Mouse (Mus musculus) spleen, adult 12 weeks (tissue): ENCODE results near the gene Pcp2.
"Not testable (repeated sequence)": the region's sequence is repeated elsewhere in the genome, so short reads cannot be mapped to it uniquely, and the experiment has no call there.

ENCODE experiments used
- DNase-seq: peaks from one replicate; pipeline ENCODE4 v3.0.0; 2022; ENCODE audit warnings: low spot score

The Pcp2 gene

DNA sequence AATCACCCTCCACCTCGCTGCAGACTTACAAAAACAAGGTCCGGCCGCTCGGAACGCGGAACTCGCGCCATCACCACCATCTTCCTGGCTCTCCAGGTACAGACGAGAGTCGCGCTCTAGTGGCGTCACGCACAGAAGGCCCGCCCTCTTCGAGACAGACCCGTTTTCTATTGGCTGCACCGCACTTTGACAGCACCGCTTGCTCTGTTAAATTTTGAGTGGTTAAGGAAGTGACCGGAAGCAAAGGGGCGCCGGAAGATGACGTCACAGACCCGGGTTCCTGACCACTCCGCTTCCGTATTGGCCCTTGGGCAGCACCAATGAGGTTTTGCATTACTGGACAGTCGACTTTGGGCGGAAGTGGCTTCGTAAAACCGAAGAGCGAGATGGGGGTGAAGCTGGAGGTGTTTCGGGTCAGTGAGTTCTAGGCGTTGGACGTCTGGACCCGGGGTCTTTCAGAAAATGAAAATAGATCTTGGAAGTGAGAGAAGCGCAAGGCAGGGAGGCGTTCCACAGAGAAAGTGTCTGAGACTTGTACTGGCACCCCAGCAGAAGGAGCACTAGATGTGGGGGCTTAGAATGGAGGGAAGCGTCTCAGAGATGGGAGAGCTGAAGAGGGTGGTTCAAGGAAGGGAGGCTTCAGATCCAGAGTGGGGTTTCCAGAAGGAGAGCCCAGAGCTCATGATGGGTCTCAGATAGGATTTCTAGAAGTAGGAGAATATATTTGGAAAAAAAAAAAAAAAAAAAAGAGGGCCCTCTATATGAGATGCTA lies 4.0 kb downstream of the Pcp2 start, which contains the start of the genes Xab2 and Pet100:
Gene Xab2 (minus strand): TSS at position 118 of the 772 bp plus-strand sequence.
Gene Pet100 (plus strand): TSS at position 350 of the 772 bp plus-strand sequence.
- peak; percentile 99 for DNase-seq

DNA sequence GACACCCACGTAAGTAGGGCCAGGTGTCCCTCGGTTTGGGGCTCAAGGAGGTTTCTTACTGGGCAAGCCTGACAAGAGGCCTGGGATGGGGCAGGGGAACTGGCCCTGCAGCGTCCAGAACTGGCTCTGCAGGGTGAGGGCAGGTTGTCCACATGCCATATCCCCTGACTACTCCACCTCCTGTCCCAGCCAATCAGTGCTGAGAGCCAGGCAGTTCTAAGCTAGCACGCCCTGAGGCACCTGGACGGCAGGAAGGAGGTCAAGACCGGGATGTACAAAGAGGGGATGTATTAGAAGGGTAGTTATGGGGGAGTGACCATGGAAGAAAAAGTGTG lies 15.6 kb downstream of the Pcp2 start:
- no peak for DNase-seq

DNA sequence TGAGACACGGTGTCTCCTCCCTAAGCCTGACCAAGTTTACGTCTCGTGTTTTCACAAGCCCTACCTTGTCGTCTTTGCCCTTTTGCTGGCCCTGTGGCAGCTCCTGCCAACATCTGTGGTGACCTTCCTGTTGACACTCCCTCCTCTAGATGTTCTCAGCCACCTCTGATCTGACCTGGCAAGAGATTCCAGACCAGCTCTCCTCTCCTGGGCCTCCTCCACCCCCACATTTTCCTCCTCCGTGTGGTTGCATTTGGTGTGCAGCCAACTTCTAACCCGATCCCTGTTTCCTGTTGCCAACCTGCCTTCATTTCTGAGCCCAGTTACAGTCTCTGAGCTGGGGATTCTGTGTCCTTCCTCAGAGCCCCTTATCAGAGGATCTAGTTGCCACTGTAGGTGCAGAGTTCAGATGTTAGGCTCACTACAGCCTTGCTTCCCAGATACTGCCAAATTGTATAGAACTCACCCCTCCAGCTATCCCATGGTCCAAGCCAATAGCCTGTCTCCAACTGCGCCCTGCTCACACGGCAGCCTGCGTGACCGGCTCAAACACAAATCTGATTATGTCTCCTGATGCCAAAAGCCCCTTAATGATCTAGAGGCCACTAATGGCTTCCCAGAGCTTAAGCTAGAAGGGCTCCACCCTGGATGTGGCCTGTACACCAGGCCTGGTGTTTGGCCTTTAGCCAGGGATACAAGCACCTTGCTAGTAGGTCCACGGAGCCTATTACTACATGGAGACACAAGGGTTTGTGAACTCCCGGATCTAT lies 16.1 kb downstream of the Pcp2 start:
- no peak for DNase-seq

DNA sequence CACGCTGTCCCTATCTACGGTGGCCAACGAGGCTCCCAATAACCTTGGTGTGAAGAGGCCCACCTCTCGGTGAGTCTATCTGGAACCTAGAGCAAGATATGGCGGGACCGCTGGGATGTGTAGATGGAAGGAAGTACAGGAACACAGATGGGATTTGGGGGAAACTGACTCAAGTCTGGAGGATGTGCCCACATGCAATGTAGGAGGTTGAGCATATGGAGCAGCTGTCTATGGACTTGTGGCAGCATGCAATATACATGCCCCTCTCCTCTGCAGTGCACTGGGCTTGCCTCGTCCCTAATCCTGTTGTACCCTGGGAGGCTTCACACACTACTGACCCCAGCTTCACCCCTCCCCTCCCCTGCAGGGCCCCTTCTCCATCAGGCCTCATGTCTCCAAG lies 17.5 kb downstream of the Pcp2 start:
- DNase-seq = no peak

DNA sequence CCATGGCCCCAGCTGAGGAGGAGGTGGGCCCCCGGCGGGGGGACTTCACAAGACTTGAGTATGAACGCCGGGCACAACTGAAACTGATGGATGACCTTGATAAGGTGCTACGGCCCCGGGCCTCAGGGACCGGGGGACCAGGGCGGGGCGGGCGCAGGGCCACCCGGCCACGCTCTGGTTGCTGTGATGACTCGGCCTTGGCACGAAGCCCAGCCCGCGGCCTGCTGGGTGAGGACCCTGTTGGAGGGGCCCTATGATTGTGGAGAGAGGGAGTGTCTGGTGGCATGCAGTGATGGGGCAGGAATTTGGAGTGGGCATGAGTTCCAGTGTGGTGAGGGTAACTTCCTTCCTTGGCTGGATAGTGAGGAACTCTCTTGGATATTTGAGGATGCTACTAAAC lies 18.8 kb downstream of the Pcp2 start:
- no peak for DNase-seq

DNA sequence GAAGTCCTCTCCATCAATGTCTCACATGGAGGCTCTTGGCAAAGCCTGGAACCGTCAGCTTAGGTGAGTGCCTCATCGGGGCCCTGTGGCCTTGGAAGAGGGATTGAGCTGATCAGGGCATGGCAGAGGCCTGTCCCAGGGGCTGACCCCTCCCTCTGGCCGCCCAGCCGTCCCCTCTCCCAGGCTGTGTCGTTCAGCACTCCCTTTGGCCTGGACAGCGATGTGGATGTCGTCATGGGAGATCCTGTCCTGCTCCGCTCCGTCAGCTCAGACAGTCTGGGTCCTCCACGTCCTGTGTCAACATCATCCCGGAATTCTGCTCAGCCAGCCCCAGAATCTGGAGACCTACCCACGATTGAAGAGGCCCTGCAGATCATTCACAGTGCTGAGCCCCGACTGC lies 21.9 kb downstream of the Pcp2 start:
- no peak for DNase-seq

DNA sequence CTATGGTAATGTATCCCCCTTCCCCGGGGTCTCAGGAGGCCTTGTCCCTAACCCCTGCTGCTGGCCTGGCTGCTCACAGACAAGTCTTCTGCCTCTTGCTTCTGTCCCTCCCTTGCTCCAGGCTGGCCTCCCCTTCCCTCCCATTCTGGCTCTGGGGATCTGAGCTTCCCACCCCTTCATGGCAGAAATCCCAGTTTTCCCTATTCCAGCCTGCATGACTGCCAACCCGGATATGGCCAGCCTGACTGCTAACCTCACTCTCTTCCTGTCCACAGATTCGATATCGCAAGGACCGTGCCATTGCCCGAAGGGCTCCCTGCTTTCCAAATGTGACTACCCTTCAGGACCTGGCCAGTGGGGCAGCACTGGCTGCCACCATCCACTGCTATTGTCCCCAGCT lies 24.9 kb downstream of the Pcp2 start:
- no peak for DNase-seq

DNA sequence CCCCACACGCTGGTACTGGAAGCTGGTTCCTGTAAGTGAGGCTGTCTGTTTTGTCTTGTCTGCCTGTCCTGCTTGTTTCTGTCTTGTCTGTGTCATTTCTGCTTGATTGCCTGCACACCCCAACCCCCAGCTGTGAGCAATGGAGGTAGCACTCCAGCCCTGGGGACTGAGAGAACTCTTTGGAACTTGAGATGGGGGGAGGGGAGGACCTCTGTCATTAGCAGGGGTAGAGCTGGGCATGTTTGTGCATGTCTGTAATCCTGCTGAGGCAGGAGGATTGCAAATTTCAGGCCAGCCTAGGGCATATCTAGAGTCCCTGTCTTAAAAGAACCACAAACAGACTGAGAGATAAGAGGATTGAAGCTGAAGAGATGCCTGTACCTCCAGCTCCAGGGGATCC lies 26.1 kb downstream of the Pcp2 start:
- DNase-seq = no peak

DNA sequence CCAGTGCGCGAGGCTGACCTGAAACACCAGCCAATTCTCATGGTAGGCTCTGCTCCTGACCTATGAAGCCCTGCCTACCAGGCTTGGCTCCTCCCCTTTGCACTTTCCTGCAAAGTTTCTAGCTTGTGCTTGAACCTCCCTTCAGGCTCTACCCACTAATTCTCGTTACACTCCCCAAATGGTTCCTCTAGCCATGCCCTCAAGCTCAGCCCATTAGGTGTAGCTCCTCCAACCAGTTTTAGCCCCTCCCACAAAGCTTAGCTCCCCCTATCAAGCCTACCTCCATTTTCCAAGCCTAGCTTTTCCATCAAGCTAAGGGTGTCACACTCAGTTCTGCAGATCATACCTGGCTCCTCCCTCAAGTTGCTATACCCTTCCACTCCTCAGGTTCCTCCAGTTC lies 27.3 kb downstream of the Pcp2 start:
- no peak for DNase-seq

DNA sequence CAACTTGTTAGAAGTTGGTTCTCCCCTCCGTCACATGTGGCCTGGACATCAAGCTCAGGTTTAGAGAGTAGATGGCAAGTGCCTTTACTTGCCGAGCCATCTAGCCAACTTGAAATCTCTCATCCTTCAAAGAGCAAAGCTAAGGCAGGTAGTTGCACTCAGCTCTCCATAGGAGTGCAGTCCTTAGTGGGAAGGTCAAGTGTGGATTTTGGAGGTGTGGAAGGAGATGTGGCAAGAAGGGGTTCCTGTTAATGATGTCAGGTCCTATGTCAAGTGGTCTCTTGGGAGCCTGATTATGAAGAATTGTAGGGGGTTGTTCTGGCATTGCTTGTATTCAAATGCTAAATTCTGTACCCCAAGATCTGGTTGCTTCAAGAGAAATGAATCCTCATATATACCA lies 30.9 kb downstream of the Pcp2 start:
- DNase-seq = no peak

DNA sequence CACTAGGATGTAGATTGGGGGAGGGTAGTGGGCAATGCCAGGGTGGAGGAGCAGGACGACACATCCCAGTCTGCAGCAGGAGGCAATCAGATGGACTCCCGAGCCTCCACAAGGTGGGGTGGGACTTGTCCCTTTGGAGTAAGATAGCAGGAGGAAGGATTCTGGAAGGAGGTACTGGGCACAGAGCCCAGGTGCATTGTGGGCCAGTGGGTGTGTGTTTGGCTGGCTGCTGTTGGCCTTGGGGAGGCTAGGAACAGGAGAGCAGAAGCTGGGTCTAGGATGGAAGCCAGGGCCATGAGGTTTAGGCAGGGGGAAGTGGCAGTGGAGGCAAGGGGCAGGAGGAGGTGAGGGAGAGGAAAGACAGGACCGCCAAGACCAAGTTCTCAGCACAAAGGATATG lies 31.9 kb downstream of the Pcp2 start:
- DNase-seq = no peak

DNA sequence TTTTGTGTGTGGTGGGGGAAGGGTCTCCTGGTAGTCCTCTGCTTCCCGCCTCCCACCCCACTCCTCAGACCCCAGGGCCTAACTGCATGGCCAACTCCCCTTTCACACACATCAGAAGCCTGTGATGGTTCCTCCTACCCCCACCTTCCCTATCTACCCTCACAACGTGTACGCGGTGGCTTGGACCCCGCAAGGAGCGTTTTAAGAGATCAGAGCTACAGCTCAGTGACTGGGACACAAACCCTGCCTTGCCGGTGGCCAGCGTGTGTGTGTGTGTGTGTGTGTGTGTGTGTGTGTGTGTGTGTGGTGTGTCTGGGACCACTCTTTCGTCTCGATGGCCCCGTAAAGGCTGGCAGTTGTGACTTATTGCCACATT lies 37.1 kb downstream of the Pcp2 start:
- no peak for DNase-seq

DNA sequence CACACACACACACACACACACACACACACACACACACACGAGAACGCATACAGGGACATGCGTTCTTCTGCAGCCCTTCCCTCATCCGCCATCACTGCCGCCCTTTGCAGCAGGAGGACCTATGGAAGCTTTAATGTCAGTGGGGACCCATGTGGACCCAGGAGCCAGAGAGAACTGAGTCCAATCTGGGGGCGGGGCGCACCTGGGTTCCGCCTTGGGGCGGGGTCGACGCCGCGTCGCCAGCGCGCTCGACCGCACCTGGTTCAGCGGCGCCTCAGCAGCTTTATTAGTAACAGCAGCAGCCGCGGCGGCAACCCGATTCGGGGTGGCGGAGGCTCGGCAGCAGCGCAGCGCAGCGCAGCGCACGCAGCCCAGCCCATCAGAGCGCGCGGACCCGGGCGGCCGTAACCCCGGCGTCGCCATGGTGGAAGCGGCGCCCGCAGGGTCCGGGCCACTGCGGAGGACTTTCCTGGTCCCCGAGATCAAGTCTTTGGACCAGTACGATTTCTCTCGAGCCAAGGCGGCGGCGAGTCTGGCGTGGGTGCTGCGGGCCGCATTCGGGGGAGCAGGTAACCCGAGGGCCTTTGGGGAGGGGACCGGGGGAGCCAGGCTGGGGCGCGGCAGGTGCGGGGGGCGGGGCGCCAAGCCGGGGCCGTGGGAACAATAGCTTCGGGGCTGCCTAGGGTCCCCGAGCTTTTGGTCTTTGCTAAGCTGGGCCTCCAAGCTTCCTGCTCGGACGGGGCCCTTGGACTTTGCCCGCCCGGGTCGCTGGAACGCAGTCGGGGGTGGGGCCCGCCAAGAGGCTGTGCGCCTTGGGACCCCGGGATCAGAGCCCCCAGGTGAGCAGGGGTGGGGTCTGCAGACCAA lies 37.7 kb downstream of the Pcp2 start:
- DNase-seq = no peak

DNA sequence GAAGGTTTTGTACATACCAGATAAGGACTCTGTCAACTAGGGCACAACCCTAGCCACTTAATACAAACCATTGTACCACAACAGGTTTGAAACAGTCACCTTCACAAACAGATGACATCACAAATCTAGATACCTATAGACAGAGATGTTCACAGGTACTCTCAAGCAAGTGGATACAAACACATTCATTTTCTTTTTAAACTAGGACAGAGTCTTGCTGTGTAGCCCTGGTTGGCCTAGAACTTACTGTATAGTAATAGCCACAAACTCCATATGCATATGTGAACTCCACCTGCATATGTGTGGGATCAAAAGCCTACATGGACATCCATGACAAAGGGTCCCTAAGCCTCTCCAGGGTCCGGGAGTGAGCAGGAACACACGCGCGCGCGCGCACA lies 38.4 kb downstream of the Pcp2 start, which contains the start of gene Camsap3:
Gene Camsap3 (plus strand): TSS at position 301 of the 398 bp plus-strand sequence.
- DNase-seq = no peak

DNA sequence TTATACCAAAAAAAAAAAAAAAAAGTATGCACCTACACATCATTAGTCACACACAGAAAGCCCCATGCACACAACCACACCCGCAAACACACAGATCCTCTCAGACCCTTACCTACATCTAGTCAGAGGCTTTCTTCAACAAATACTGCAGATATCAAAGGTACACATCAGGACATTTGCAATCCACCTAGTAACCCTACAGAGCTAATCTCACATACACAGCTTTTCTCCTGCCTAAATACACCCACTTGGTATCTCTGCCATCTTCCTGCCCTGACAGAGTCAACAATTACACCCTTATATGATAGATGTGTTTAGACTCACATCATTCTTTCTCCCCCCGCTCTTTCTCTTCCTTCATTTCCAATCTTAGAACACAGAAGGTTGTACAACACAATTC lies 38.9 kb downstream of the Pcp2 start:
- no peak for DNase-seq

DNA sequence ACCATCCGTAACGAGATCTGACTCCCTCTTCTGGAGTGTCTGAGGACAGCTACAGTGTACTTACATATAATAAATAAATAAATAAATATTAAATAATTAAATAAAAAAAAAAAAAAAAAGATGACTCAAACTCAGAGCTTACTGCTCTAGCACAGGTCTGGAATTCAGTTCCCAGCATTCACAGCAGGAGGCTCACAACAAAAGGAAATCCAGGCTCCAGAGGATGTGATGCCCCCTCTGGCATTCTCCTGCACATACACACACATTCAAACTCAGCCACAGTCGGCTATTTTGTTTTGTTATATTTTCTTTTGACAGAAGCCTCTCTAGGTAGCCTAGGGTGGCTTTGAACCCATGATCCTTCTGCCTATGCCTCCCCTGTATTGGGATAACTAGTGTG lies 43.4 kb downstream of the Pcp2 start:
- DNase-seq = not testable (repeated sequence)

DNA sequence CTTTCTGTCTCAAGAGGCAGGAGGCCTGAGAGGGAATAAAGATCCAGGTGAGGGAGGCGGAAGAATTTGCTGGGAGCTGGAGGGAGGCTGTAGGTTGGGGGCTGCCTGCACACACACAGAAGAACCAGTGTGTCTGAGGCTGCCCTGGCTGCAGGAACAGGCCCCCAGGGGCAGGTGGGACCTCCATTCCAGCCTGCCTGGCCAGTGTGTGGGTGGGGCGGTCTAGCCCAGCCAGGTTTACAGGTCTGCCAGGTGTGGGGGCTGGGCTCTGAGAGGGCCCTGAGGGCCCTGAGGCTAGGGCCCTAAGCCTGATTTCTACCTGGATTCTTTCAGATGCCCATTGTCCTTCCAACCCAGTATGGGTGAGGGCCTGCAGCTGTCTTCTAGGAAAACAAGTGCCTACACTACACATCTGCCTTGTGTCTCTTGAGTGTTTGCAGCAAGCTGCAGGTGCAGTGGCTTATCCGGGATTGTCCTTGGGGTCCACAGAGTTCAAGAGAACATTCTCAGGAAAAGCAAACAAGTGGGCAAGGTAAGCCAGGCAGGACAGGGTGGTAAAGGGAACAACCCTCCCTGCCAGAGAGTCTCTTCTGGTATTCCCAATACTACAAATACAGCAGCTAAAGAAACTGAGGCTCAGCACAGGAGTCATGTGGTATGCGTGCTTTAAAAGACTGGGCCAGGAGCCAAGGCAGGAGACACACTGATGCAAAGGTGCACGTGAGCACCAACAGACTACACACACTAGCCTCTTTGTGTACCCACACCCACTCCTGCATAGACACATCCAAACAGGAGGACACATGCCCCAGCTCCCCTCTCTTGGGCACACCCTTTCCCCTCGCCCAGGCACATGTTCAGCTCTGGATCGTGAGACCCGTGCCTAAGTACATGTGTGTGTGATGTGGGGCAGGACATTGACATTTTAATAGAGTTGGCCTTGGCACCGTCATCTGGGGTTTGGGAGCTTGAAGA lies 45.7 kb downstream of the Pcp2 start:
- DNase-seq = no peak

DNA sequence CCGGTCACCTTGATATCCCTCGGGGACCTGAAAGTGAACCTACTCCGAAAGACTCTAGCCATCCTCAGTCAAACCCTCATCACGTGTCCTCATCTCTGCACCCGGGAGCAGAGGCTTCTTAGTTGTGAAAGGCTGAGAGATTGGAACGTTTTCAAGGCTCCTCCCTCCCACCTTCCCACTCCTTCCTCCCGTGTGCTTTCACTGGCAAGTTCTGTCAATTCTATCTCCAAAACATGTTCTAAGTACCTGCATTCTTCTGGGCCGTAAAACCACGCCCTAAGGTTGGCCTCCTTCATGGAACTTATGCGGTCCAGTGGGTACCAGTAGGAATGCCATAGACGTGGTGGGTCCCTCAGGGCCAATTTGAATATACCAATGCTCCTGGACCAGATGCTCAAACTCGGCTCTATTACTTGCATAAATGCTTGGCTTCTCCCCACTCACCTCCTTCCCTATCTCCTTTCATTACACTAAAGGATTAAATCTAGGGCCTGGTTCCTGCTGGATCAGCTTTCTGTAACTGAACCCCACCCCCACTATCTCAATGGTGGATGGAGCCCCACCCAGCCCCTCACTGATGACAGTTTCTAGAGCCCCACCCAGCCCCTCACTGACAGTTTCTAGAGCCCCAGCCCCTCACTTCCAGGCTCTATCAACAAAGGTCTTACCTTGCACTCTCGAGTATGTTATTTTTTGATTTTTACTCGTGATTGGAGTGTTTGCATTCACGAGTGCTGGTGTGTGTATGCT lies 49.0 kb downstream of the Pcp2 start:
- DNase-seq = no peak

DNA sequence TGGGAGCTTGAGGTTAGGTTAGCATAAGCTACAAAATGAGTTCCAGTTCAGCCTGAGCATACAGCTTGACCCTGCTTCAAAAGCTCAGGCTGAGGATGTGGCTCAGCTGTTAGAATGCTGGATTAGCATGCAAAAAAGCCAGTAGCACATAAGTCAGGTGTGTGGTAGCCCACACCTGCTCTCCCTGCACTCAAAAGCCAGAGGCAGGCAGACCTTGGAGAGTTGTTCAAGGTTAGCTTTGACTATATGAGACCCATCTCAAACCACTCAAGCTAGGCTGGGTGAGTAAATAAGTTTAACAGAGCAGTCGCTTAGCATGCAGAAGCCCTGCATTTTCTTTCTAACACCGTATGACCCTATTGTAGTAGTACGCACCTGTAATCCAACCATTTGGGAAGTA lies 50.8 kb downstream of the Pcp2 start:
- no peak for DNase-seq
